8 mouse cellular contexts compared by ENCODE assay signal in the genomic region with DNA sequence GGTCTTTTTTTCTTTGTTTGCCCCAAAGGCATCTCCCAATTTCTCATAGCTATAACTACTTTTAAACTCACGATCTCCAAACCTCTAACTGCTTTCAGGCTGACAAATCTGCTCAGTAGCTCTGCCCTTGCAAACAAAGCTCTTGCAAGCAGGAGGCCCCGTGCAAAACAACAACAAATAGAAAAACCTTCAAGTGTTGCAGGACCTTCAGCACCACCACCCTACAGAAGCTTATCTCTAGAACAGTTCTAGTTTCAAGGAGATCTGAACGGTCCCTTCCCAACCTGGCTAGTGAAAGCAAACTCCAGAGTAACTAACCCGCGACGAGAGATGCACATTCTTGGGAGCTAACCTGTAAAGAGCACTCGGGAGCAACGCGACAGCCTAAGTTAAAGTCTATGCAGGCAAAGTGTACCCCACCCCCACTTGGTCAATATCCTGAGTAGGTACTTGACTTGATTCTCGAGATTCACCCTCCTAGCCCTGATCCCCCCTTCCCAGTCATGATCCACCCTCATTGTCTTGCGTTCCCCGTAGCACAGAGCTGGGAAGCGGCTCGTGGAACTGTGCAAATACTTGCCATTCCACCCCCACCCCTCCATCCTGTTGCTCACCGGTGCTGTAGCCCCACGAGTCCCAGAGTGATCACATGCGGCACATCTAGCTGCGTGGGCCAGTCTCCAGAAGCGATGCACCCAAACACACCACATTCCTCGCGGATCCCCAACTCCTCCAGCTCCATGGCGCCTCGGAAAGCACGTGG. TPM values are rescaled to one million over a fixed set of nuclear protein-coding genes. Genes with fewer than 3 reads are reported as not detected.
DNase-seq lines count a peak whose midpoint lies in the region; ATAC-seq and TF ChIP-seq lines count a peak whose summit lies in the region.

No protein-coding gene starts in this region.

- H3K9me3 ChIP-seq in heart, embryonic 15.5 days (replicated peaks), result no peaks in the 10 kb centered on the region
- no peaks in the 10 kb centered on the region for H3K9me3 ChIP-seq in ES-Bruce4 (replicated peaks; ENCODE audit: control insufficient read depth, insufficient read depth, low read length, poor library complexity, severe bottlenecking)
- H3K9me3 ChIP-seq in limb, embryonic 12.5 days, result no peaks in the 10 kb centered on the region

- ATAC-seq in heart, embryonic 15.5 days (replicated peaks; ENCODE audit: insufficient number of reproducible peaks, insufficient read depth, low FRiP score, low read depth), result no peak
- peak; percentile 23 for ATAC-seq in erythroblast, adult 5-6 weeks (replicated peaks; ENCODE audit: low FRiP score, poor library complexity, severe bottlenecking)
- peak; percentile 29 for ATAC-seq in limb, embryonic 12.5 days (ENCODE audit: insufficient number of reproducible peaks, insufficient read depth, low FRiP score, low TSS enrichment, low read depth)
- no peak; the same call in 1 of the 2 replicates for ATAC-seq in frontal cortex, adult (ENCODE audit: low TSS enrichment)

- peak overlapping the region; percentile 93 for H3K4me3 ChIP-seq in heart, embryonic 15.5 days
- peak overlapping the region; percentile 73 for H3K4me3 ChIP-seq in ES-Bruce4 (ENCODE audit: low read depth, low read length)
- peak overlapping the region; percentile 75 for H3K4me3 ChIP-seq in limb, embryonic 12.5 days (replicated peaks)
- peak overlapping the region; percentile 91 for H3K4me3 ChIP-seq in myocyte

- H3K27ac ChIP-seq in heart, embryonic 15.5 days, result peak overlapping the region; percentile 95
- peak overlapping the region; percentile 1; the same call in 1 of the 2 replicates for H3K27ac ChIP-seq in ES-Bruce4 (ENCODE audit: insufficient read depth, low read length)
- H3K27ac ChIP-seq in limb, embryonic 12.5 days, result peak overlapping the region; percentile 94

- peaks cover 61% of the 10 kb centered on the region for H3K4me1 ChIP-seq in heart, embryonic 15.5 days (replicated peaks)
- H3K4me1 ChIP-seq in ES-Bruce4 (ENCODE audit: control insufficient read depth, insufficient read depth, low read length), result no peaks in the 10 kb centered on the region
- peaks cover 54% of the 10 kb centered on the region for H3K4me1 ChIP-seq in limb, embryonic 12.5 days (replicated peaks)

- no peak for TF ChIP-seq CTCF in ES-Bruce4 (IDR thresholded peaks at IDR 0.05; ENCODE audit: low read depth, low read length)

- no peak for TF ChIP-seq EP300 in ES-Bruce4 (IDR thresholded peaks at IDR 0.05; ENCODE audit: insufficient read depth, low read depth, low read length)

- peak overlapping the region; percentile 59 for H3K9ac ChIP-seq in heart, embryonic 15.5 days
- peak overlapping the region; percentile 70 for H3K9ac ChIP-seq in ES-Bruce4 (ENCODE audit: low read depth, poor library complexity, severe bottlenecking)
- H3K9ac ChIP-seq in limb, embryonic 12.5 days (replicated peaks), result peak overlapping the region; percentile 67

- intact Hi-C loops in left cerebral cortex, postnatal 36 days (cut with DNase I), result loop anchor here (1.0 kb wide), 1 partner anchor 45 kb away; the partner anchor contains the start of gene Aasdh

- H3ac ChIP-seq in myocyte (ENCODE audit: control insufficient read depth, insufficient read length), result peak overlapping the region; percentile 59

- TF ChIP-seq POLR2A in ES-Bruce4 (IDR thresholded peaks at IDR 0.05; ENCODE audit: insufficient read depth, low read length) (no peak), myocyte (IDR thresholded peaks at IDR 0.05; ENCODE audit: insufficient read length, low read depth) (no peak)

- H3K27me3 ChIP-seq in heart, embryonic 15.5 days, result no peaks in the 10 kb centered on the region
- no peaks in the 10 kb centered on the region for H3K27me3 ChIP-seq in ES-Bruce4 (ENCODE audit: control insufficient read depth, insufficient read depth, low read length, poor library complexity, severe bottlenecking)
- H3K27me3 ChIP-seq in limb, embryonic 12.5 days, result no peaks in the 10 kb centered on the region
- no peaks in the 10 kb centered on the region for H3K27me3 ChIP-seq in myocyte (ENCODE audit: control insufficient read depth, insufficient read depth, insufficient read length)

- DNase-seq in heart, postnatal 4 days, result no peak
- DNase-seq in left cerebral cortex, postnatal 36 days (ENCODE audit: low spot score in 2 of 2), result no peak

- H3K4me2 ChIP-seq in heart, embryonic 15.5 days, result peak overlapping the region; percentile 93
- H3K4me2 ChIP-seq in limb, embryonic 12.5 days, result peak overlapping the region; percentile 79
- H3K4me2 ChIP-seq in myocyte (ENCODE audit: low read depth), result peak overlapping the region; percentile 95

- H3K36me3 ChIP-seq in heart, embryonic 15.5 days, result no peaks in the 10 kb centered on the region
- H3K36me3 ChIP-seq in ES-Bruce4 (ENCODE audit: control insufficient read depth, insufficient read depth, low read length, poor library complexity, severe bottlenecking), result peaks cover 31% of the 10 kb centered on the region
- H3K36me3 ChIP-seq in limb, embryonic 12.5 days, result peaks cover 44% of the 10 kb centered on the region
- no peaks in the 10 kb centered on the region for H3K36me3 ChIP-seq in myocyte (ENCODE audit: control insufficient read depth, insufficient read depth)

- peaks cover 84% of the 10 kb centered on the region for H3K79me2 ChIP-seq in myocyte (ENCODE audit: control insufficient read depth, insufficient read depth)

- under 1% methylated on average over 24 of the region's 24 CpGs for WGBS in heart, embryonic 15.5 days
- WGBS in limb, embryonic 12.5 days, result 1% methylated on average over 24 of the region's 24 CpGs

TF ChIP-seq in myocyte, 11 proteins besides CTCF, POLR2A, EP300 and RAD21:
- TF ChIP-seq MAX (IDR thresholded peaks at IDR 0.05; ENCODE audit: low read depth) (peak; percentile 49), MYOD1 (IDR thresholded peaks at IDR 0.05; ENCODE audit: control insufficient read depth in 1 of 3, insufficient read length in 2 of 3, low read depth in 2 of 3) (no peak), USF1 (IDR thresholded peaks at IDR 0.05; ENCODE audit: low read depth) (peak; percentile 6)

RNA-seq across cellular contexts. Expression of gene Paics, which starts 0.6 kb away (rescaled TPM):
- 208 and 244 TPM in 2 replicates for polyA plus RNA-seq in heart, embryonic 15.5 days (2015; fragmentation: Nextera tagmentation; extraction: Ambion mirVana)
- 100 to 1,000 TPM; 173 to 183 TPM for total RNA-seq in heart, postnatal 4 days (2021)
- polyA plus RNA-seq in ES-Bruce4 (2011; ENCODE audit: insufficient read depth, insufficient read length, low read depth, missing spikeins) (611 and 648 TPM in 2 replicates), myocyte (2012; fragmentation: generic; extraction: Trizol) (69.9 TPM)
- 72.1 and 74.2 TPM in 2 replicates for total RNA-seq in erythroblast, adult 5-6 weeks (2015; ENCODE audit: low replicate concordance)
- 55.9 and 80.4 TPM in 2 replicates for total RNA-seq in erythroblast, adult 5-6 weeks (2017; ENCODE audit: low replicate concordance)
- 392 and 396 TPM in 2 replicates for polyA plus RNA-seq in limb, embryonic 12.5 days (2016; fragmentation: Nextera tagmentation; extraction: Ambion mirVana)
- 10 to 100 TPM; 87.8 to 95.7 TPM for total RNA-seq in left cerebral cortex, postnatal 36 days (2021)

RNA-seq across cellular contexts. Expression of gene Ppat, which starts 0.9 kb away (rescaled TPM):
- 18.4 and 22.7 TPM in 2 replicates for polyA plus RNA-seq in heart, embryonic 15.5 days (2015; fragmentation: Nextera tagmentation; extraction: Ambion mirVana)
- 10 to 100 TPM; 19.3 to 21.0 TPM for total RNA-seq in heart, postnatal 4 days (2021)
- polyA plus RNA-seq in ES-Bruce4 (2011; ENCODE audit: insufficient read depth, insufficient read length, low read depth, missing spikeins) (89.3 and 90.8 TPM in 2 replicates), myocyte (2012; fragmentation: generic; extraction: Trizol) (6.9 TPM)
- total RNA-seq in erythroblast, adult 5-6 weeks (2015; ENCODE audit: low replicate concordance), result 9.8 and 13.3 TPM in 2 replicates
- total RNA-seq in erythroblast, adult 5-6 weeks (2017; ENCODE audit: low replicate concordance), result 12.0 and 12.8 TPM in 2 replicates
- 34.6 and 36.0 TPM in 2 replicates for polyA plus RNA-seq in limb, embryonic 12.5 days (2016; fragmentation: Nextera tagmentation; extraction: Ambion mirVana)
- 10 to 100 TPM; 17.3 to 18.7 TPM for total RNA-seq in left cerebral cortex, postnatal 36 days (2021)

RNA-seq across cellular contexts. Expression of gene Srp72, which starts 24.0 kb away (rescaled TPM):
- polyA plus RNA-seq in heart, embryonic 15.5 days (2015; fragmentation: Nextera tagmentation; extraction: Ambion mirVana), result 41.2 and 59.1 TPM in 2 replicates
- total RNA-seq in heart, postnatal 4 days (2021), result 10 to 100 TPM; 72.0 to 72.7 TPM
- polyA plus RNA-seq in ES-Bruce4 (2011; ENCODE audit: insufficient read depth, insufficient read length, low read depth, missing spikeins) (165 and 172 TPM in 2 replicates), myocyte (2012; fragmentation: generic; extraction: Trizol) (54.2 TPM)
- total RNA-seq in erythroblast, adult 5-6 weeks (2015; ENCODE audit: low replicate concordance), result 26.3 and 35.1 TPM in 2 replicates
- total RNA-seq in erythroblast, adult 5-6 weeks (2017; ENCODE audit: low replicate concordance), result 40.6 and 45.2 TPM in 2 replicates
- polyA plus RNA-seq in limb, embryonic 12.5 days (2016; fragmentation: Nextera tagmentation; extraction: Ambion mirVana), result 88.1 and 88.5 TPM in 2 replicates
- 100 to 1,000 TPM in 1 of 2 experiments, 10 to 100 TPM in 1; 95.5 to 105 TPM for total RNA-seq in left cerebral cortex, postnatal 36 days (2021)

RNA-seq across cellular contexts. Expression of gene Aasdh, which starts 45.2 kb away (rescaled TPM):
- polyA plus RNA-seq in heart, embryonic 15.5 days (2015; fragmentation: Nextera tagmentation; extraction: Ambion mirVana), result 13.9 and 14.1 TPM in 2 replicates
- 10 to 100 TPM; 10.2 to 11.3 TPM for total RNA-seq in heart, postnatal 4 days (2021)
- polyA plus RNA-seq in ES-Bruce4 (2011; ENCODE audit: insufficient read depth, insufficient read length, low read depth, missing spikeins) (73.2 and 74.1 TPM in 2 replicates), myocyte (2012; fragmentation: generic; extraction: Trizol) (6.1 TPM)
- total RNA-seq in erythroblast, adult 5-6 weeks (2015; ENCODE audit: low replicate concordance), result 4.2 TPM in 2 replicates
- total RNA-seq in erythroblast, adult 5-6 weeks (2017; ENCODE audit: low replicate concordance), result 3.6 and 13.5 TPM in 2 replicates
- 21.1 and 21.9 TPM in 2 replicates for polyA plus RNA-seq in limb, embryonic 12.5 days (2016; fragmentation: Nextera tagmentation; extraction: Ambion mirVana)
- total RNA-seq in left cerebral cortex, postnatal 36 days (2021), result 10 to 100 TPM; 22.8 to 25.0 TPM

RNA-seq across cellular contexts. Expression of gene Arl9, which starts 53.3 kb away (rescaled TPM):
- not detected in 2 replicates for polyA plus RNA-seq in heart, embryonic 15.5 days (2015; fragmentation: Nextera tagmentation; extraction: Ambion mirVana)
- total RNA-seq in heart, postnatal 4 days (2021), result not detected
- polyA plus RNA-seq in ES-Bruce4 (2011; ENCODE audit: insufficient read depth, insufficient read length, low read depth, missing spikeins) (not detected in 2 replicates), myocyte (2012; fragmentation: generic; extraction: Trizol) (not detected)
- not detected in 2 replicates for total RNA-seq in erythroblast, adult 5-6 weeks (2015; ENCODE audit: low replicate concordance)
- not detected in 2 replicates for total RNA-seq in erythroblast, adult 5-6 weeks (2017; ENCODE audit: low replicate concordance)
- not detected in 2 replicates for polyA plus RNA-seq in limb, embryonic 12.5 days (2016; fragmentation: Nextera tagmentation; extraction: Ambion mirVana)
- total RNA-seq in left cerebral cortex, postnatal 36 days (2021), result not detected

Comparison
In these comparisons a context has a peak if more than half of its experiments do, and no peak if none do; other contexts are left out.
1. ATAC-seq: peak in erythroblast, adult 5-6 weeks (single experiment) and limb, embryonic 12.5 days (single experiment); none in heart, embryonic 15.5 days (single experiment) and frontal cortex, adult (single experiment).
2. H3K27ac ChIP-seq: peak in every context shown above with its lines; median percentile 95 in heart, embryonic 15.5 days; 94 in limb, embryonic 12.5 days; 1 in ES-Bruce4.
3. Peak in every context shown above with its lines, with median percentiles within 50 percentile points of each other: H3K4me2 ChIP-seq, H3K4me3 ChIP-seq and H3K9ac ChIP-seq.